Mouse (Mus musculus) cortical plate, adult 2 months (tissue): ENCODE measurements around the gene Nit1. TPM values are rescaled to one million over a fixed set of nuclear protein-coding genes. Genes with fewer than 3 reads are reported as not detected.

Experiments
- H3K27ac ChIP-seq: fragments of 200-500 bp; 2 replicates; pipeline ENCODE4 v1.5.1; 2012; ENCODE audit warnings: low read length, control low read depth, inconsistent platforms; ENCODE audit not compliant: insufficient read depth
- H3K4me1 ChIP-seq: fragments of 200-500 bp; 2 replicates; pipeline ENCODE4 v1.6.1; 2011; ENCODE audit warnings: low read length; ENCODE audit not compliant: control insufficient read depth, insufficient read depth
- H3K4me3 ChIP-seq: fragments of 200-500 bp; 2 replicates; pipeline ENCODE4 v1.5.1; 2011; ENCODE audit warnings: mild to moderate bottlenecking, low read length, control low read depth; ENCODE audit not compliant: insufficient read depth
- CTCF ChIP-seq: fragments of 200-500 bp; IDR thresholded peaks from 2 replicates; pipeline ENCODE4 v1.5.1; 2011; ENCODE audit warnings: mild to moderate bottlenecking, control low read depth, low read length; ENCODE audit not compliant: insufficient read depth; ENCODE audit errors: extremely low read depth
- POLR2A ChIP-seq: fragments of 200-500 bp; IDR thresholded peaks from 2 replicates; pipeline ENCODE4 v1.6.1; 2011; ENCODE audit warnings: mild to moderate bottlenecking, low read length, control low read depth; ENCODE audit not compliant: insufficient read depth; ENCODE audit errors: extremely low read depth
- polyA plus RNA-seq: library from polyadenylated mRNA; depleted of rRNA; stranded (reverse); fragments of >200 nt; gene quantifications from 2 replicates; pipeline ENCODE4 v1.2.3, GENCODE M21; 2012

Gene Nit1
- polyA plus RNA-seq, 1 experiment: 71.3 TPM

- no peak overlapping the region for H3K4me3 ChIP-seq
- 0 out of 2 replicates have a peak, but pooled peaks cover 1% of the 10 kb centered on the region for H3K4me1 ChIP-seq
- H3K27ac ChIP-seq: no peak overlapping the region
- TF ChIP-seq CTCF (no peak), POLR2A (no peak)
These were observed 11.4 kb upstream of the Nit1 start for GRCm38 (mm10) chr1:171356814-171357213.

- Histone ChIP-seq H3K4me1 (no peaks in the 10 kb centered on the region), H3K4me3 (no peak overlapping the region), H3K27ac (no peak overlapping the region)
- TF ChIP-seq POLR2A (no peak), CTCF (peak; percentile 40)
These were observed 10.4 kb upstream of the Nit1 start for GRCm38 (mm10) chr1:171355812-171356340.

GRCm38 (mm10) chr1:171349210-171349609 lies 3.8 kb upstream of the Nit1 start:
- no peak for TF ChIP-seq POLR2A
- no peak for TF ChIP-seq CTCF
- Histone ChIP-seq H3K27ac (no peak overlapping the region), H3K4me3 (no peak overlapping the region), H3K4me1 (peaks cover 5% of the 10 kb centered on the region)

- TF ChIP-seq CTCF (no peak), POLR2A (no peak)
- Histone ChIP-seq H3K4me1 (peaks cover 5% of the 10 kb centered on the region), H3K4me3 (no peak overlapping the region), H3K27ac (no peak overlapping the region)
These were observed 3.2 kb upstream of the Nit1 start for GRCm38 (mm10) chr1:171348665-171349064.

- H3K27ac ChIP-seq: no peak overlapping the region
- no peak for TF ChIP-seq CTCF
- TF ChIP-seq POLR2A: no peak
- H3K4me3 ChIP-seq: peak overlapping the region; percentile 85
- H3K4me1 ChIP-seq: peaks cover 5% of the 10 kb centered on the region
These were observed 627 bp upstream of the Nit1 start for GRCm38 (mm10) chr1:171346095-171346450.

- H3K27ac ChIP-seq: no peak overlapping the region
- H3K4me3 ChIP-seq: peak overlapping the region; percentile 85
- no peak for TF ChIP-seq POLR2A
- TF ChIP-seq CTCF: no peak
- peaks cover 5% of the 10 kb centered on the region for H3K4me1 ChIP-seq
These were observed 731 bp downstream of the Nit1 start for GRCm38 (mm10) chr1:171344715-171345114.

GRCm38 (mm10) chr1:171343922-171344677 lies 1.3 kb downstream of the Nit1 start:
- Histone ChIP-seq H3K4me1 (peaks cover 4% of the 10 kb centered on the region), H3K4me3 (peak overlapping the region; percentile 85; the same call in 1 of the 2 replicates), H3K27ac (no peak overlapping the region)
- TF ChIP-seq POLR2A: no peak
- no peak for TF ChIP-seq CTCF

GRCm38 (mm10) chr1:171342262-171343207 lies 2.9 kb downstream of the Nit1 start:
- no peak overlapping the region for H3K4me3 ChIP-seq
- no peak overlapping the region for H3K27ac ChIP-seq
- peaks cover 2% of the 10 kb centered on the region for H3K4me1 ChIP-seq
- TF ChIP-seq CTCF: no peak
- no peak for TF ChIP-seq POLR2A

- Histone ChIP-seq H3K27ac (no peak overlapping the region), H3K4me3 (peak overlapping the region; percentile 71), H3K4me1 (peaks cover 8% of the 10 kb centered on the region)
- TF ChIP-seq CTCF (no peak), POLR2A (no peak)
These were observed 15.3 kb downstream of the Nit1 start for GRCm38 (mm10) chr1:171330216-171330560.

GRCm38 (mm10) chr1:171329433-171330215 lies 15.8 kb downstream of the Nit1 start:
- Histone ChIP-seq H3K4me1 (peaks cover 8% of the 10 kb centered on the region), H3K4me3 (peak overlapping the region; percentile 71), H3K27ac (no peak overlapping the region)
- TF ChIP-seq POLR2A: no peak
- TF ChIP-seq CTCF: no peak
